Mouse (Mus musculus) lung, adult 2 months (tissue): ENCODE measurements around the gene Lsamp.

Experiments used
- CTCF ChIP-seq: fragments of 200-500 bp; IDR thresholded peaks from 2 replicates; pipeline ENCODE4 v1.5.1; 2011; ENCODE audit warnings: mild to moderate bottlenecking, low read length, control low read depth; ENCODE audit not compliant: insufficient read depth
- POLR2A ChIP-seq: fragments of 200-500 bp; IDR thresholded peaks from 2 replicates; pipeline ENCODE4 v1.6.1; 2011; ENCODE audit warnings: low read depth, mild to moderate bottlenecking, control low read depth, low read length, borderline replicate concordance; ENCODE audit errors: extremely low read depth

DNA sequence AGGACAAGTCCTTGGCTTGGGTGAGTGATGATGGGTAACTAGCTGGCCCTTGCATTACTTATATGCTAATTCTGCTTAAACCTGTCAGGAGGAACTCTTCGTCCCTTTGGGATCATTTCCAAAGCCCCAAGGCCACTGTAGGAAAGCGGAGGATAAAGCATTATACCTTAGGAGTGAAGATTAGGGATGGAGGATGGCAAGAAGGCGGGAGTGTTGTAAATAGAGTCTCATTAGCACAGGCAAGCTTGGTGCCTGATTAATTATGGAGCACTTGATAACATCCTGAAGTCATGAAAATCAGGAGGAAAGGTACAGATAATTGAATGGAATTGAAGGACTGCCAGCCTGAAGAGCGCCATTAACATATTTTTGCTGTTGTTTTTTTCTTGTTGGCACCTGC is 120.2 kb downstream of the Lsamp start:
- TF ChIP-seq CTCF, result no peak
- no peak for TF ChIP-seq POLR2A
